8 mouse cellular contexts compared by ENCODE assay signal in genomic region chr11:61417945-61418551, GRCm38 (mm10). TPM values are rescaled to one million over a fixed set of nuclear protein-coding genes. Genes with fewer than 3 reads are reported as not detected.
DNase-seq lines count a peak whose midpoint lies in the region; ATAC-seq and TF ChIP-seq lines count a peak whose summit lies in the region.

No protein-coding gene starts in this region.

- peak; percentile 55 for DNase-seq in MEL-GATA-1-ER (ENCODE audit: extremely low read depth, low read depth)
- DNase-seq in cerebellum, adult 2 months = peak; percentile 76 to 84
- peak; percentile 89 for DNase-seq in forelimb bud, embryonic 11.5 days (ENCODE audit: low read depth, low spot score)
- DNase-seq in layer of hippocampus, postnatal 36 days = peak; percentile 78 to 83
- peak; percentile 89 to 91 for DNase-seq in right cerebral cortex, adult 2 months (ENCODE audit: low spot score in 2 of 2)
- DNase-seq in urinary bladder, postnatal 10 days (ENCODE audit: low spot score) = peak; percentile 31

- no peak for TF ChIP-seq POLR2A in cerebellum, adult 2 months (IDR thresholded peaks at IDR 0.05; ENCODE audit: borderline replicate concordance, insufficient read depth, low read length)

- H3K9ac ChIP-seq in hindbrain, embryonic 15.5 days = no peak overlapping the region

- H3K4me1 ChIP-seq in cerebellum, adult 2 months (ENCODE audit: control insufficient read depth, insufficient read depth, low read length) = peaks cover 4% of the 10 kb centered on the region; the same call in 1 of the 2 replicates
- no peaks in the 10 kb centered on the region for H3K4me1 ChIP-seq in hindbrain, embryonic 15.5 days (replicated peaks)

- no peaks in the 10 kb centered on the region for H3K36me3 ChIP-seq in hindbrain, embryonic 15.5 days

- no peaks in the 10 kb centered on the region for H3K9me3 ChIP-seq in hindbrain, embryonic 15.5 days

- H3K27me3 ChIP-seq in cerebellum, adult 2 months (ENCODE audit: control insufficient read depth, insufficient read depth, low read length) = no peaks in the 10 kb centered on the region
- no peaks in the 10 kb centered on the region for H3K27me3 ChIP-seq in hindbrain, embryonic 15.5 days

- no peak overlapping the region for H3K27ac ChIP-seq in cerebellum, adult 2 months (ENCODE audit: insufficient read depth, low read length)
- no peak overlapping the region for H3K27ac ChIP-seq in hindbrain, embryonic 15.5 days (replicated peaks)

- H3K4me3 ChIP-seq in cerebellum, adult 2 months (replicated peaks; ENCODE audit: insufficient read depth, low read depth, low read length) = no peak overlapping the region
- H3K4me3 ChIP-seq in hindbrain, embryonic 15.5 days = no peak overlapping the region

- peak; percentile 94 for TF ChIP-seq CTCF in cerebellum, adult 2 months (IDR thresholded peaks at IDR 0.05; ENCODE audit: borderline replicate concordance, insufficient read depth, low read depth, low read length)

- ATAC-seq in hindbrain, embryonic 15.5 days (ENCODE audit: low FRiP score, low read depth) = peak; percentile 65; the same call in 1 of the 2 replicates
- peak; percentile 86 for ATAC-seq in megakaryocyte, adult 5-6 weeks (ENCODE audit: poor library complexity, severe bottlenecking)

- H3K4me2 ChIP-seq in hindbrain, embryonic 15.5 days = no peak overlapping the region

- 21% methylated on average over 6 of the region's 6 CpGs for WGBS in cerebellum, adult 2 months
- 27% methylated on average over 6 of the region's 6 CpGs for WGBS in hindbrain, embryonic 15.5 days

RNA-seq across cellular contexts. Expression of gene Rnf112, which starts 35.9 kb away (rescaled TPM):
- 538 and 626 TPM in 2 replicates for polyA plus RNA-seq in cerebellum, adult 2 months (2012; rRNA removed)
- polyA plus RNA-seq in hindbrain, embryonic 15.5 days (2015; fragmentation: Nextera tagmentation; extraction: Ambion mirVana) = 28.2 and 28.9 TPM in 2 replicates
- total RNA-seq in layer of hippocampus, postnatal 36 days (2021) = 100 to 1,000 TPM; 542 to 544 TPM
- total RNA-seq in megakaryocyte, adult 5-6 weeks (2015) = not detected in 2 replicates
- not detected in 2 replicates for total RNA-seq in megakaryocyte, adult 5-6 weeks (2017)

RNA-seq across cellular contexts. Expression of gene Slc47a1, which starts 39.9 kb away (rescaled TPM):
- 1.00 and 2.7 TPM in 2 replicates for polyA plus RNA-seq in cerebellum, adult 2 months (2012; rRNA removed)
- polyA plus RNA-seq in hindbrain, embryonic 15.5 days (2015; fragmentation: Nextera tagmentation; extraction: Ambion mirVana) = 0.19 and 0.63 TPM in 2 replicates
- 1 to 10 TPM in 1 of 2 experiments, under 1 TPM in 1; 0.40 to 3.5 TPM for total RNA-seq in layer of hippocampus, postnatal 36 days (2021)
- not detected in 2 replicates for total RNA-seq in megakaryocyte, adult 5-6 weeks (2015)
- not detected in 2 replicates for total RNA-seq in megakaryocyte, adult 5-6 weeks (2017)

Comparison
In these comparisons a context has a peak if more than half of its experiments do, and no peak if none do; other contexts are left out.
1. DNase-seq: peak in every context shown above with its lines; median percentile 90 in right cerebral cortex, adult 2 months; 89 in forelimb bud, embryonic 11.5 days; 80 in layer of hippocampus, postnatal 36 days; 80 in cerebellum, adult 2 months; 55 in MEL-GATA-1-ER; 31 in urinary bladder, postnatal 10 days.
2. RNA of gene Rnf112, which starts 35.9 kb away (total RNA-seq): 542 to 544 TPM in layer of hippocampus, postnatal 36 days; not detected in megakaryocyte, adult 5-6 weeks; every median in the first group is over 100 times any median in the second.